9 mouse cellular contexts compared by ENCODE assay signal in the genomic region with DNA sequence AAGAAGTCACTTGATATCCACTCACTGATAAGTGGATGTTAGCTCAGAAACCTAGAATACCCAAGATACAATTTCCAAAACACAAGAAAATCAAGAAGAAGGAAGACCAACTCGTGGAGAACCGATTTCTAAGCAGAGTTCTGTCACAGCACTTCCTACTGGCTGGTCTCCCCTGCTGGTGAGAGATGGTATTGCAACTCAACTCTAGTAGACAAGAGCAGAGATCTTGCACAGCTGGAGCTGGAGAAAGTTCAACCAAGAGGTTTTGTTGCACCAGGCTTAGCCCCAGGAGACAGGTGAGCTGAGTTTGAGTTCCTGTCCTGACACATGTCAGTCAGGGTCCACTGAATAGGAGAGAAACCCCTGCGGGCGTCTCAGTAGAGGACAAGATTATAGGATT. TPM values are rescaled to one million over a fixed set of nuclear protein-coding genes. Genes with fewer than 3 reads are reported as not detected.
DNase-seq lines count a peak whose midpoint lies in the region; ATAC-seq and TF ChIP-seq lines count a peak whose summit lies in the region.
"Had no signal": no experiment of that assay in that cellular context is flagged by ENCODE, and none has a peak within 500 bp of the region (broad histone marks: within the 10 kb centered on the region; RNA-seq: fewer than 3 reads in every experiment).

No protein-coding gene starts in this region.

- no peak overlapping the region for H3K9ac ChIP-seq in liver, embryonic 13.5 days
- H3K9ac ChIP-seq: heart, embryonic 15.5 days had no signal

- peak; percentile 82 for TF ChIP-seq CTCF in kidney, adult 2 months (conservative IDR thresholded peaks at IDR 0.05; ENCODE audit: insufficient read depth, insufficient read length, low read depth, low read length)

- H3K4me2 ChIP-seq in liver, embryonic 13.5 days: no peak overlapping the region
- H3K4me2 ChIP-seq: heart, embryonic 15.5 days had no signal

- no peak for ATAC-seq in liver, embryonic 13.5 days (ENCODE audit: low read depth)

- H3K36me3 ChIP-seq in kidney, adult 2 months (ENCODE audit: control insufficient read depth, insufficient read depth, low read length): no peaks in the 10 kb centered on the region
- no peaks in the 10 kb centered on the region for H3K36me3 ChIP-seq in liver, embryonic 13.5 days
- H3K36me3 ChIP-seq: heart, embryonic 15.5 days had no signal

- no peaks in the 10 kb centered on the region for H3K9me3 ChIP-seq in liver, embryonic 13.5 days (replicated peaks)
- H3K9me3 ChIP-seq: heart, embryonic 15.5 days had no signal

- H3K27me3 ChIP-seq in kidney, adult 2 months (replicated peaks; ENCODE audit: control insufficient read depth, insufficient read depth, low read length): no peaks in the 10 kb centered on the region
- peaks cover 13% of the 10 kb centered on the region for H3K27me3 ChIP-seq in liver, embryonic 13.5 days

- WGBS in kidney, adult 2 months: 31% methylated on average over 4 of the region's 4 CpGs
- WGBS in liver, embryonic 13.5 days (ENCODE audit: insufficient replicate concordance): 39% methylated on average over 4 of the region's 4 CpGs

- no peaks in the 10 kb centered on the region for H3K4me1 ChIP-seq in kidney, adult 2 months (ENCODE audit: control insufficient read depth, insufficient read depth, low read length)
- H3K4me1 ChIP-seq in liver, embryonic 13.5 days (replicated peaks): peaks cover 37% of the 10 kb centered on the region

- H3K27ac ChIP-seq in kidney, adult 2 months (ENCODE audit: insufficient read depth, low read depth, low read length): no peak overlapping the region
- no peak overlapping the region for H3K27ac ChIP-seq in liver, embryonic 13.5 days
- H3K27ac ChIP-seq: heart, embryonic 15.5 days had no signal

- H3K4me3 ChIP-seq in kidney, adult 2 months (ENCODE audit: insufficient read depth, low read depth, low read length): no peak overlapping the region
- H3K4me3 ChIP-seq in liver, embryonic 13.5 days (replicated peaks): no peak overlapping the region
- H3K4me3 ChIP-seq: heart, embryonic 15.5 days had no signal

- TF ChIP-seq POLR2A in kidney, adult 2 months (IDR thresholded peaks at IDR 0.05; ENCODE audit: low read depth, low read length): no peak

- peak; percentile 67 to 93 for DNase-seq in adrenal gland, adult (ENCODE audit: inconsistent age in 2 of 2, low spot score in 1 of 2)
- no peak for DNase-seq in adrenal gland, adult 8-10 months
- peak; percentile 69 to 72 for DNase-seq in right cerebral cortex, adult 2 months (ENCODE audit: low spot score in 2 of 2)
- DNase-seq in right cerebral cortex, postnatal 36 days (ENCODE audit: low spot score in 2 of 2): no peak
- DNase-seq in embryo, embryonic 10 days (ENCODE audit: low spot score): peak; percentile 88
- peak; percentile 83 for DNase-seq in kidney, adult 2 months
- peak; percentile 45 for DNase-seq in liver, embryonic 13.5 days
- peak; percentile 52 for DNase-seq in spleen, adult 12 weeks (ENCODE audit: low spot score)

RNA-seq across cellular contexts. Expression of a gene that starts 18.2 kb away (rescaled TPM):
- 10 to 100 TPM in 1 of 4 experiments, 1 to 10 TPM in 3; 2.9 to 14.3 (median 4.2) TPM for total RNA-seq in adrenal gland, adult 8-10 months (2022)
- 1.8 and 2.7 TPM in 2 replicates for polyA plus RNA-seq in kidney, adult 2 months (2012; rRNA removed)
- polyA plus RNA-seq in liver, embryonic 13.5 days (2015; fragmentation: Nextera tagmentation; extraction: Ambion mirVana): 1.2 and 1.3 TPM in 2 replicates

RNA-seq across cellular contexts. Expression of a gene that starts 21.3 kb away (rescaled TPM):
- not detected for total RNA-seq in adrenal gland, adult 8-10 months (2022)
- 3.7 and 8.9 TPM in 2 replicates for polyA plus RNA-seq in kidney, adult 2 months (2012; rRNA removed)
- polyA plus RNA-seq in liver, embryonic 13.5 days (2015; fragmentation: Nextera tagmentation; extraction: Ambion mirVana): not detected in 2 replicates
- polyA plus RNA-seq: heart, embryonic 15.5 days had no signal

RNA-seq across cellular contexts. Expression of a gene that starts 23.6 kb away (rescaled TPM):
- total RNA-seq in adrenal gland, adult 8-10 months (2022): not detected
- polyA plus RNA-seq in kidney, adult 2 months (2012; rRNA removed): not detected in 2 replicates
- polyA plus RNA-seq in liver, embryonic 13.5 days (2015; fragmentation: Nextera tagmentation; extraction: Ambion mirVana): not detected in 2 replicates
- polyA plus RNA-seq: heart, embryonic 15.5 days had no signal

RNA-seq across cellular contexts. Expression of a gene that starts 28.8 kb away (rescaled TPM):
- not detected for total RNA-seq in adrenal gland, adult 8-10 months (2022)
- 1.8 and 5.4 TPM in 2 replicates for polyA plus RNA-seq in kidney, adult 2 months (2012; rRNA removed)
- not detected in 2 replicates for polyA plus RNA-seq in liver, embryonic 13.5 days (2015; fragmentation: Nextera tagmentation; extraction: Ambion mirVana)
- polyA plus RNA-seq: heart, embryonic 15.5 days had no signal

RNA-seq across cellular contexts. Expression of a gene that starts 38.5 kb away (rescaled TPM):
- not detected for total RNA-seq in adrenal gland, adult 8-10 months (2022)
- polyA plus RNA-seq in kidney, adult 2 months (2012; rRNA removed): 1.8 and 4.0 TPM in 2 replicates
- polyA plus RNA-seq in liver, embryonic 13.5 days (2015; fragmentation: Nextera tagmentation; extraction: Ambion mirVana): not detected in 2 replicates

Comparison
In these comparisons a context has a peak if more than half of its experiments do, and no peak if none do; other contexts are left out.
1. DNase-seq: peak in adrenal gland, adult (2 of 2), right cerebral cortex, adult 2 months (2 of 2), embryo, embryonic 10 days (single experiment), kidney, adult 2 months (single experiment), liver, embryonic 13.5 days (single experiment) and spleen, adult 12 weeks (single experiment); none in adrenal gland, adult 8-10 months (single experiment) and right cerebral cortex, postnatal 36 days (0 of 2).